Mouse (Mus musculus) CH12.LX (cell line): ENCODE results near the gene Vwa7.

Experiments
- CTCF ChIP-seq, 2 experiments: IDR thresholded peaks in 1 of 2; conservative IDR thresholded peaks in 1 of 2; 2 replicates each; pipeline ENCODE4 v1.5.1; 2011 to 2012; ENCODE audit warnings: low read depth in 2 of 2, low read length in 2 of 2, improper control_type of control experiment in 1 of 2, inconsistent platforms in 1 of 2, mild to moderate bottlenecking in 1 of 2, moderate library complexity in 1 of 2
- HCFC1 ChIP-seq: IDR thresholded peaks from 2 replicates; pipeline ENCODE4 v1.6.1; 2012; ENCODE audit warnings: low read depth, mild to moderate bottlenecking, inconsistent platforms, low read length, improper control_type of control experiment

- no peak for TF ChIP-seq CTCF (conservative IDR thresholded peaks at IDR 0.05 in 1 of 2, IDR thresholded peaks at IDR 0.05 in 1 of 2; ENCODE audit: low read depth in 2 of 2, low read length in 2 of 2)
- TF ChIP-seq HCFC1, result no peak
Measured at GRCm38 (mm10) chr17:35002153-35002865, 14.1 kb upstream of the Vwa7 start.
